Mouse (Mus musculus) C2C12 (cell line): ENCODE data around the gene Acadl.

Experiments used
- CTCF ChIP-seq: IDR thresholded peaks from one replicate; pipeline ENCODE4 v1.5.1; 2011; ENCODE audit not compliant: control insufficient read depth, insufficient read depth, insufficient read length
- USF1 ChIP-seq: IDR thresholded peaks from one replicate; pipeline ENCODE4 v1.6.1; 2011; ENCODE audit warnings: low read depth, mild to moderate bottlenecking, control low read depth, moderate library complexity

GRCm38 (mm10) chr1:66838184-66839042 is 24.7 kb downstream of the Acadl start:
- no peak for TF ChIP-seq USF1
- TF ChIP-seq CTCF: no peak
